Mouse (Mus musculus): ENCODE data around the gene Pp2d1. TPM values are rescaled to one million over a fixed set of nuclear protein-coding genes. Genes with fewer than 3 reads are reported as not detected.
A peak's percentile ranks its signal among the peaks of the same experiment; 100 is the strongest.

Pp2d1 gene
- total RNA-seq, 2 experiments from 2014 or later: not detected

DNA sequence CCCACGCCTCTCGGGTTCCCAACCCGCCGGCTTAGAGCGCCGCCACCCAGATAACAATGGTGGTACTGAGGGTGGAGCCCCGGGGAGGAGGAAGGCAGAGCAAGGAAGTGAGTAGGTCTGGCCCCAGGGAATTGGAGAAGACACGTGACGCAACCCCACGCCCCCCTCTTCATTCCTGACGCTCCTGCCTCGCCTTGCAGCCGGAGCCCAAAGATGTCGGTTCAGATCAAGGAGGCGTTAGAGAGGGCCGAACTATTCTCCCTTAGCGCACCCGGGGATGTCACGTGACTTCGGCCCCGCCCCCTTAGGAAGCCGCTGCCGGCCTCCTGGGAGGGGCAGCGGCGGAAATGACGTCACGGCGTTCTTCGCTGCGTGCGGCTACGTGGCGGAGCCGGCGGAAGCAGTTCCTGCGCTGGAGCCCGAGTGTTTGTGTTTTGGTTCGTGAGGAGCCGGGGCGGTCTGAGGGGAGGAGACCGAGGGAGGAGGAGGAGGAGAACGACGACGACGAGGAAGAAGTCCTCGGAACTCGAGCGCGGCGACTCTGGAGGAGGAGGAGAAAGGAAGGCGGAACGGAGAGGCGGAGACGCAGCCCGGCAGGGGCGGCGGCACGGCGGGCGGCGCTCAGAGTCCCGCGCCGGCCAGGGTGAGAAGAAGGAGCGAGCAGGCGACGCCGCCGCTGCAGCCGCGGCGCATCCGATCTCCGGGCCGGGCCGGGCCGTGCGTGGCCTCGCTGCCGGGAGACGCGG is 60.2 kb downstream of the Pp2d1 start, which contains the start of gene Rab5a:
Gene Rab5a (plus strand): TSS at position 377 of the 746 bp plus-strand sequence.
- peak; percentile 99 for DNase-seq

DNA sequence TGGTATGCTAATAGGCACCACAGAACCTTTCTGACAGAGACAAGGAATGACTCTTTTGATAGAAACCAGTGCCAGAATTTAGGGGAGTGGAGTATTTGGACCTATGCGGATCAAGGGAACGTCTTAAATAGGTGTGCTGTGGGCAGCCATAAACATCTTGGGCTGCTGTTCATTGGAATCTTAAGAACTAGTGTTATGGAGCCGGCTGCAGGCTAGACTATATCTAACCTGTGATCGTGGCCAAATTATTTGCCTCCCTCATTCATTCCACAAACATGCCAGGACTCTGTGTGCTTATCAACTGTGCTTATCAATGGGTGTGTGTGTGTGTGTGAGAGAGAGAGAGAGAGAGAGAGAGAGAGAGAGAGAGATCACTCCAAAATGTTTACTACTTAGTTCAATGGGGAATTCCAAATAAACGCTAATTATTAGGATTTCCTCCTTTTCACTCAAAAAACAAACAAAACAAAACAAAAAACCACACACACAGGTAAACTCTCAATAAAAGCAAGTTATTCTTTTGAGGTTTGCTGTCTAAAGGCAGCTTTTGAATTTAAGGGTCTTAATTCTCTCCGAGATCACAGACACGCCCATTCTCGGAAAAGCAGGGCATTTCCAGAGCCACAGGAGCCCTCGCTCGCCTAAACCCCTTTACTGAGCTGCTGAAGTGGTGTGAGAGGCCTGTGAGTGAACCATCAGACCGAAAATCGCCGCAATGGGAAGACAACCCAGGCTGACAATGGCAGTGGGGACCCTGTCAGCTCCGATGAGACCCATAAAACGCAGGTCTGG is 61.0 kb downstream of the Pp2d1 start:
- no peak for DNase-seq

- no peak for DNase-seq
Observed at GRCm38 (mm10) chr17:53468697-53469096, 70.6 kb downstream of the Pp2d1 start.

- DNase-seq: no peak
Observed at GRCm38 (mm10) chr17:53465569-53465968, 73.7 kb downstream of the Pp2d1 start.

- no peak for DNase-seq
Observed at GRCm38 (mm10) chr17:53463496-53463840, 75.8 kb downstream of the Pp2d1 start.

- DNase-seq: peak; percentile 84
Observed at GRCm38 (mm10) chr17:53462603-53463495, 76.4 kb downstream of the Pp2d1 start, which contains the start of gene Efhb. Efhb (minus strand) TSS chr17:53463321.

Other genes starting within 250 kb of the Pp2d1 start
- gene Efhb, start 76.1 kb downstream of the Pp2d1 start, total RNA-seq (2021): under 1 TPM; 0.13 to 0.19 TPM
- 10 to 100 TPM; 38.3 to 39.7 TPM for gene Rab5a, start 60.2 kb downstream of the Pp2d1 start, total RNA-seq (2021)
- 10 to 100 TPM; 53.0 to 66.7 TPM for gene Kat2b, start 27.4 kb upstream of the Pp2d1 start, total RNA-seq (2021)
- under 1 TPM in 1 of 2 experiments, not detected in 1; 0.13 TPM for gene Sgo1, start 149.9 kb upstream of the Pp2d1 start, total RNA-seq (2021)

Data from gastrocnemius, postnatal 25 days (tissue).